Mouse (Mus musculus): ENCODE data around the gene Slc35f4. TPM values are rescaled to one million over a fixed set of nuclear protein-coding genes. Genes with fewer than 3 reads are reported as not detected.

Gene Slc35f4
- polyA plus RNA-seq, 1 experiment from 2014 or later, result 0.10 TPM

GRCm38 (mm10) chr14:49265286-49266002 lies 260.4 kb downstream of the Slc35f4 start:
- Histone ChIP-seq H3K4me1 (ENCODE audit: control insufficient read depth, insufficient read depth, low read length) (no peaks in the 10 kb centered on the region), H3K27me3 (replicated peaks; ENCODE audit: control insufficient read depth, insufficient read depth, low read length) (no peaks in the 10 kb centered on the region), H3K36me3 (ENCODE audit: control insufficient read depth, insufficient read depth, low read length) (no peaks in the 10 kb centered on the region), H3K9ac (ENCODE audit: low read depth, low read length) (no peak overlapping the region), H3K9me3 (ENCODE audit: control insufficient read depth, low read length) (no peaks in the 10 kb centered on the region), H3K27ac (ENCODE audit: low read length) (no peak overlapping the region), H3K4me2 (ENCODE audit: low read depth, low read length) (no peak overlapping the region), H3K4me3 (ENCODE audit: low read length) (no peak overlapping the region)
- WGBS, result 75% methylated on average over 5 of the region's 5 CpGs
- ATAC-seq, result no peak; the same call in 1 of the 2 replicates

Small RNA genes lying within 50 kb of the gene (microRNA-seq; reads per million reads assigned to microRNA genes)
- gene Gm22949, result not detected
